Mouse (Mus musculus) intestine, postnatal 0 days (tissue): ENCODE data around the gene Dok3. TPM values are rescaled to one million over a fixed set of nuclear protein-coding genes. Genes with fewer than 3 reads are reported as not detected.

ENCODE experiments used
- ATAC-seq: fragments of 200-750 bp; cut with Nextera tagmentation; 2 replicates; pipeline ENCODE4 v1.8.0; 2017; ENCODE audit warnings: mild to moderate bottlenecking, moderate TSS enrichment, moderate library complexity
- H3K27ac ChIP-seq: fragments of 300-500 bp; sonication (generic); 2 replicates; pipeline ENCODE4 v1.5.1; 2014; ENCODE audit warnings: mild to moderate bottlenecking, low read depth, low read length, moderate library complexity
- H3K27me3 ChIP-seq: fragments of 300-500 bp; sonication (generic); replicated peaks from 2 replicates; pipeline ENCODE4 v1.6.1; 2014; ENCODE audit warnings: low read length, mixed read lengths; ENCODE audit not compliant: control insufficient read depth, insufficient read depth
- H3K36me3 ChIP-seq: fragments of 300-500 bp; sonication (generic); 2 replicates; pipeline ENCODE4 v1.6.1; 2014; ENCODE audit warnings: mild to moderate bottlenecking, moderate library complexity; ENCODE audit not compliant: control insufficient read depth, insufficient read depth
- H3K4me1 ChIP-seq: fragments of 300-500 bp; sonication (generic); replicated peaks from 2 replicates; pipeline ENCODE4 v1.6.1; 2014; ENCODE audit warnings: antibody characterized with exemption, low read length, mixed read lengths; ENCODE audit not compliant: control insufficient read depth, insufficient read depth
- H3K4me2 ChIP-seq: fragments of 300-500 bp; sonication (generic); replicated peaks from 2 replicates; pipeline ENCODE4 v1.6.1; 2014; ENCODE audit warnings: low read depth, mild to moderate bottlenecking, moderate library complexity
- H3K4me3 ChIP-seq: fragments of 300-500 bp; sonication (generic); 2 replicates; pipeline ENCODE4 v1.5.1; 2014; ENCODE audit warnings: low read depth, low read length
- H3K9ac ChIP-seq: fragments of 300-500 bp; sonication (generic); 2 replicates; pipeline ENCODE4 v1.6.1; 2014; ENCODE audit warnings: mild to moderate bottlenecking, low read depth, low read length
- H3K9me3 ChIP-seq: fragments of 300-500 bp; sonication (generic); 2 replicates; pipeline ENCODE4 v1.6.1; 2016; ENCODE audit warnings: mixed run types; ENCODE audit not compliant: control insufficient read depth
- CTCF ChIP-seq: sonication (generic); IDR thresholded peaks from 2 replicates; pipeline ENCODE4 v1.5.1; 2016; ENCODE audit warnings: low read depth, mild to moderate bottlenecking, control low read depth, antibody characterized with exemption, moderate library complexity
- WGBS: fragments of 180-500 bp; shearing (Covaris S2); extraction: QIAGEN DNeasy Blood & Tissue Kit; methylation state at CpG from one replicate; pipeline ENCODE4 v1.1.7; 2014; 5-methylcytosine and 5-hydroxymethylcytosine counted together
- polyA plus RNA-seq: library from polyadenylated mRNA; unstranded; fragments of >200 nt; fragmentation: Nextera tagmentation; extraction: Ambion mirVana; gene quantifications from 2 replicates; pipeline ENCODE4 v1.2.1, GENCODE M21; 2015

The Dok3 gene
- polyA plus RNA-seq, 1 experiment from 2014 or later = 1.6 TPM

DNA sequence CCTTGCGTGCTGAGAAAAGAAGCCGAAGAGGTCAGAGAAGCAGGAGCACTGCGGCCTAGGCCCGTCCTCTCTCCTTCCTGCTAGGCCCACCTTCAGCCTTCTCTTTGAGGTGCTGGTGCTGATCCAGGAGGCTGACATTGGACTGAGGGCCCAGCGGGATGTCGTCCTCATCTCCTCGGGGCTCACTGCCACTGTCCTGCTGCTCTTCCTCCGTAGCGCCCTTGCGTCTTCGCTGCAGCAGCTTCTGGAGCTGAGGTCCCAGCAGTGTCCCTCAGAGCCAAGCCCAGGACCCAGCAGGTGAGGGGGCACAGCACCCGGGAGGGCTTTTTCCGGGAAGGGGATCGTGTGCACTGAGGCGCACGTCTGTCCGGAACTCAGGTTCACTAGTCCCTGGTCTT is 6.7 kb upstream of the Dok3 start:
- H3K27ac ChIP-seq = peak overlapping the region; percentile 8; the same call in 1 of the 2 replicates
- no peak for TF ChIP-seq CTCF
- WGBS = 15% methylated on average over 17 of the region's 17 CpGs
- peaks cover 55% of the 10 kb centered on the region for H3K36me3 ChIP-seq
- H3K4me2 ChIP-seq = peak overlapping the region; percentile 95
- H3K27me3 ChIP-seq = no peaks in the 10 kb centered on the region
- H3K9me3 ChIP-seq = no peaks in the 10 kb centered on the region
- peak overlapping the region; percentile 72 for H3K9ac ChIP-seq
- ATAC-seq = peak; percentile 2; the same call in 1 of the 2 replicates
- H3K4me3 ChIP-seq = peak overlapping the region; percentile 71
- H3K4me1 ChIP-seq = peaks cover 5% of the 10 kb centered on the region; the same call in 1 of the 2 replicates

DNA sequence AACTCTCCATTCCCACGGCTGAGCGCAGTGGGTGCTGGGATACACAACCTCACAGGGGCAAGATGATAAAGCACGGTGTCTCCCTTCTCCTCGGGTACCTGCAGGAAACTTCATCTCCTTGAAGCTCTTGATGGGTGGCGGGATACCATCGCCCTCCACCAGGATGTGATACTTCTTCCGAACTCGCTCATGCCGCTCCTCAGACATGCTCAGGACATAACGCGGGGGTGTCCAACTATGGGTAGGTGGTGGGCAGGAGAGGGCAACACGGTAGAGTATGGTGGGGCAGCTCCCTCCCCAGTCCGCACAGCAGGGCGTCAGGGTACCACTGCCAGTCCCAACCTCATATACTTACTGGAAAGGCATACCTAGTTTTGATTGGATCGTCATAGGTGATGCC is 6.1 kb upstream of the Dok3 start:
- no peak overlapping the region for H3K27ac ChIP-seq
- H3K36me3 ChIP-seq = peaks cover 56% of the 10 kb centered on the region
- no peak overlapping the region for H3K9ac ChIP-seq
- H3K4me3 ChIP-seq = peak overlapping the region; percentile 71; the same call in 1 of the 2 replicates
- H3K4me2 ChIP-seq = peak overlapping the region; percentile 95; the same call in 1 of the 2 replicates
- no peaks in the 10 kb centered on the region for H3K9me3 ChIP-seq
- no peak for TF ChIP-seq CTCF
- ATAC-seq = no peak
- H3K4me1 ChIP-seq = peaks cover 5% of the 10 kb centered on the region; the same call in 1 of the 2 replicates
- H3K27me3 ChIP-seq = no peaks in the 10 kb centered on the region
- WGBS = 93% methylated on average over 15 of the region's 15 CpGs

DNA sequence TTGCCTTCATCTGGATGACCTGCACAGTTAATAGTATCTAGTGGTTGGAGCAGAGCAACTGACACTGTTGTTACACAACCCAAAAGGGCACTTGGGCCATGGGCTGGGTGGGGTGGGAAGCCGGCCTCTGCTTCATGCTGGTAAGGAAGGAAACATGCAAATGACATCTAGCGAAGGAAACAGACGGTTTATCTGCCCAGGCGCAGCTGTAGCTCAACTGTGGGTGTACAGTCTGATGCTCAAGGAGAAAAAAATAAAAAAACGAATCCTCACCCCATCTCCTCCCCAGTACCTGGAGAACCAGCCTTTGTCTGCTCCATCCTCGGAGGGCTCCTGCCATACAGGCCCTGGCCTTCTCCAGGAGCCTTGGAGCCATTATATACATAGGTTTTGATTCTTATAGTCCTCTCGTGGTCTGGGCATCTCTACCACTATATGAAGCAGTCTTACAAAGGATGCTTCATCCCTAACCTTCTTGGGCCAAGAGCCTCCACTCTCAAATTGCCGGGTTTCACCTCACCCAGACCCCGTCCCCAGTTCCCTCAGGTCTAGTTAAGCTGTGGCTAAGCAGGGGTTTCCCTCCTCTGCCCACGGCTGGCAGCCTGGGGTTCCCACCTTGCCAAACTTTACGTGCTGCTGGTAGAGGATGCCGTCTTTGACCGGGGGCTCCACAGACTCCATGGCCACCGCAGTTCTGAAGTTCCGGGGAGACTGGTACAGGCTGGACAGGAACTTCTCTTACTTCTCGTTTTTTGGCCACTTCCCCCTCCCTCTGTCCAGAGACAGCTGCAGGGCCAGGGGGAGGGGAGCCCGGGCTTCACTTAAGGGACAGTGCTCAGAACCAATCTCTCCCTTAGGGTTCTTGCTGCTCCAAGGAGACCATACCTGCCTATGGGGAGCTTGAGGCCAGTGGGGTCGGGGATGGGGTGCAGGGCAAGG is 993 bp downstream of the Dok3 start:
- Histone ChIP-seq H3K27ac (no peak overlapping the region), H3K4me1 (no peaks in the 10 kb centered on the region), H3K9me3 (no peaks in the 10 kb centered on the region), H3K36me3 (peaks cover 32% of the 10 kb centered on the region), H3K4me2 (no peak overlapping the region), H3K9ac (no peak overlapping the region), H3K27me3 (no peaks in the 10 kb centered on the region), H3K4me3 (no peak overlapping the region)
- no peak for TF ChIP-seq CTCF
- ATAC-seq = no peak; the same call in 1 of the 2 replicates
- 73% methylated on average over 18 of the region's 18 CpGs for WGBS

DNA sequence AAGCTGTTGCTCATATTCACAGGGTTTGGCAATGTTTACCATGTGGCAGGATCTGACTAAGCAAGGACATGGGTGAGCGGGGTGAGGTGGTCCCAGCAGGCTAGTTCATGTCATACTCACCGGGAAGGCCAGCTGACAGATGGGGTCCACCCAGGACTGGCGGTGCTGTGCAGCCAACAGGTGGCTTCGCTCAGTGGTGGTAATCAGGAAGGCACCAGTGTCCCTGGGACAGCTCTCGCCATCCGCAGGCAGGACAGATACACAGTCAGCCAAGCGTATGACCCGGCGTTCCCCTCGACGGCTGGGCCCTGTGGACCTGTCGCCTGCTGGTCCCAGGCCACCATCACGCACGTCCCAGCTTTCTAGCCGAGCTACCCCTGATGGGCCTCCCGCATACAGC is 1.9 kb downstream of the Dok3 start:
- no peaks in the 10 kb centered on the region for H3K9me3 ChIP-seq
- H3K4me2 ChIP-seq = no peak overlapping the region
- no peaks in the 10 kb centered on the region for H3K4me1 ChIP-seq
- H3K4me3 ChIP-seq = no peak overlapping the region
- H3K36me3 ChIP-seq = peaks cover 27% of the 10 kb centered on the region
- H3K27ac ChIP-seq = no peak overlapping the region
- no peak for ATAC-seq
- no peak overlapping the region for H3K9ac ChIP-seq
- no peak for TF ChIP-seq CTCF
- WGBS = 86% methylated on average over 16 of the region's 16 CpGs
- H3K27me3 ChIP-seq = no peaks in the 10 kb centered on the region

DNA sequence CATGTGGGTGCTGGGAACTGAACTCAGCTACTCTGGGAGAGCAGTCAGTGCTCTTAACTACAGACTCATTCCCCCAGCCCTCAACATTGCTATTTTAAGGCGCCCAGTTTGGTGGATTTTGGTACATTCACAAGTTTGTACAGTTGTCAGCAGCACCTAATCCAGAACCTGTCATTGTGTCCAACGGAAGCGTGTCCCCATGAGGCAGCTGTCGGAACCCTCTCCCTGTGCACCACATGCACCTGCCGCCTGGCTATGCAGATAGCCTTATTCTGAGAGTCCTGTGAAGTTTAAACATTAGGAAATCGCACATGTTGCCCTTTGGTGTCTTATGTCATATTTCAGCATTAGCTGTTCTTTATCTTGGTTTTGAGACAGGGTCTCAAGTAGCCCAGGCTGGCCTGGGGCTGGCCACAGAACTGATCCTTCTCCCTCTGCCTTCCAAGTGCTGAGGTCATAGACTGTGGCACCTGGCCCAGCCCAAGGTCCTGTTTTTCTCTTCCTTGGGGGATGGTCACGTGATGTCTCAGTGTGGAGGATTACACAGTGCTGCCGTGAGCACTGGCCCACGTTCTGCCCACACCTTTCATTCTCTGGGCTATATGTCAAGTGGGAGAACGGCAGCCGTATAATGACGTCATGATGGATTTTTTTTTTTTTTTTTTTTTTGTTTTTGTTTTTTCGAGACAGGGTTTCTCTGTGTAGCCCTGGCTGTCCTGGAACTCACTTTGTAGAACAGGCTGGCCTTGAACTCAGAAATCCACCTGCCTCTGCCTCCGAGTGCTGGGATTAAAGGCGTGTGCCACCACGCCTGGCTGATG is 3.2 kb downstream of the Dok3 start:
- WGBS = 77% methylated on average over 16 of the region's 16 CpGs
- Histone ChIP-seq H3K36me3 (peaks cover 15% of the 10 kb centered on the region; the same call in 1 of the 2 replicates), H3K4me3 (no peak overlapping the region), H3K9me3 (no peaks in the 10 kb centered on the region), H3K4me1 (no peaks in the 10 kb centered on the region), H3K4me2 (no peak overlapping the region), H3K27ac (no peak overlapping the region), H3K27me3 (no peaks in the 10 kb centered on the region), H3K9ac (no peak overlapping the region)
- no peak for TF ChIP-seq CTCF
- ATAC-seq = no peak
